Mouse (Mus musculus): ENCODE results near the gene Tenm4.
A peak's percentile ranks its signal among the peaks of the same experiment; 100 is the strongest.

The Tenm4 gene

DNA sequence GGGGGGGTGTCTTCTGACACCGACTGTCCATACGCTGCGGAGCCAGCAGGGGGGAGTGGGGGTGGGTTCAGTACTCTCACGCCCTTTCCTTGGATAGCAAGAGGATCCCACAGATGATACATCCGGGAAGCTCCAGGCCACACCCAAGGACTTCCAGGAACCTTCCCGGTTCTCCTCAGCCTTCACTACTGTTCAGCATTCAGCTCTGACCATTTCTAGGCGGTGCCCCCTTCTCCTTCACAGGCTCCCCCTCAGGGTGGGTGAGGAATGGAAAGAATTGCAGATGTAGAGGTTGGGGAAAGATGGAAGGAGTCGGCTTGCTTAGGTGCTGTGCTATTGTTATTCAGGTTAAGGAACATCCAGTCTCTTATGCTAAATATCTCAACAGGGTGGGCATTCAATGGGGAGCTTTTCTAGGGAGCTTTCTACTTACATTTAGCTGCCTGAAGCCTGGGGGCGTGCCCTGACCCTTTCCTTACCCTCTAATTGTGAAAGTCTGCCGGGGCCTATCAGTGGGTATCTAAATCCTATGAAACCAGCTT, 33.8 kb downstream of the Tenm4 start:
- DNase-seq, result no peak

DNA sequence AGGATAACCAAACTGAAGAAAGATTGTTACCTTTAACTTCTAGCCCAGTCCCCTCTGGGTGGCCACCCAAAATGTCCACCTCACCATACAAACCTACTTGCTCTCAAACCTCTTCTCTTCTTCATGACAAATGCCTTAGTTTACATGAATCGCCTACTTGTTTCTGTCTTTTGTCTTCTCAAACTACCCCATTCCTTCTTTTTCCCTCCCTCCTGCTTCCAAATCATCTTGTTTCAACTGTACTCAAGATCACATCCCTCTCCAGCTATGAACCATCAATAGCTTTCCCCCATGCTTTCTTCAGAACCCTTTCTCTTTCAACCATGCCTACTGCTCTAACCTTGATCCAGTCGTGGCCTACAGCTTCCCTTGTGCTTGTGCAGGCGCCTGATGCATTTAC, 36.0 kb downstream of the Tenm4 start:
- DNase-seq, result no peak

DNA sequence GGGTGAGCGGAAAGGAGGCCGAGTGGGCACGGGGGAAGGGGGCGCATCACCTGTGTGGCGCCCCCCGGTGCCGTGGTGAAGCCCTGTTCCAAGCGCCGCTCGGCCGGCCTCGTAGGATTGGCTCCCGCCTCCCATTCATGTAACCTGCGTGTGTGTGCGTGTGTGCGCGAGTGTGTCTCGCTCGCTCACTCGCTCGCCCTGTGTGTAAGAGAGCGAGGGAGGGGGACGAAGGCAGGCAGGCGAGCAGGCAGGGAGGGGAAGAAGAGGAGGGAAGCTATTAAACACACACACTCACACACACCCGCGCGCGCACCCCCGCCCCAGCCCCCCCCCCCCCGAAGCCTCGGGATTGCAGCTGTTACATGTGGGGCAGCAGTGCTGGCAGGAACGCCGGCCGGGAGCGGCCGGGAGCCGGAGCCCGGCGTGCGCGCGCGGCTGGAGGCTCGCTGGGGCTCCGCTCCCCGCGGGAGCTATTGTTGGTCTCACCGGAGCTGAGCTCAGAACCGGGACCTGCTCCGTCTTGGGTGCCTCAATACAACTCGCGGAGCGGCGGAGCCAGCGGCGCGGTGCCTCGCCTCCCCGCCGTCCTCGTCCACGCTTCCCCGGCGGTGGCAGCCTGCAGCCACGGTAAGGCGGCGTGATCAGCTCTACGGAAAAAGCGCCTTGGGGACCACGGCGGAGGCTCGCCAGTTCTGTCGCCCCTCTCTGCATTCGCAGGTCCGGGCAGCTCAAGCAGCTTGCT, 38.9 kb downstream of the Tenm4 start:
- peak; percentile 6 for DNase-seq

DNA sequence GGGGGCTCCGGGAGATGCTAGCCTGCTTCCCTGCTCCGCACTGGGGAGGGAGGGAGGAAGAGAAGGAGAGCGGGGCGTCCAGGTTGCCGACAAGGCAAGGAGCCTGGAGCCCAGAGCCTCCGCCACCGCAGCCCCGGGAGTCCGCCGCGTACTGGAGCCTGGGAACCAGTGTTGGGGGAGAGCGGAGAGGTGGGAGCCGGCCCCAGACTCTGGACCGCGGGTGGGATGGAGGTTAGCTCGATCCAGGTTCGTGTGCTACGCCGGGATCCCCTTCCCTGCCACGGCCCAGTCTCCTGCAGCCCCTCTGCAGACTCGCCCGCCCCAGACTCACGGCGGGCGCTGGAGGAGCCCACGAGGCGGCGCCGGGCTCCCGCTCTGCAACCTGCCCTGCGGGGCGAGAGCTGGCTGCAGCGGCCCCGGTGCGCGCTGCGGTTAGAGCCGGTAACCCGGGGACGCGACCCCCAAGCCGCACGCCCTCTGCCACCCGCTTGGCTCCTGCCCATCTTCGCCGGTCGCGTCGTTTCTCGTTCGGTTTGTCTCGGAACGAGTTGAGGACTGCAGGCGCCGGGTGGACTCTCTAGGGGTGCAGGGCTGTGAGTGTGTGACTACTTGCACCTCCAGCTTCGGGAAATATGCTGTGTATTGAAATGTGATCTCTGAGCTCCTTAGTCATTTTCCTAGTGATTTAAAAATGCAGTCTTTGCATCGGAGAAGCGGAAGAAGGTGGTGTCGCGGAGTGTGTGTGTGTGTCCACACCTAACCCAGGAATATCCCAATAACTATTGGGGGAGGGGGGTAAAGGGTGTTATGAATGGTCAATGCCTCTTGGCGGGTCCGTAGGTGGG, 39.7 kb downstream of the Tenm4 start:
- DNase-seq, result peak; percentile 5

DNA sequence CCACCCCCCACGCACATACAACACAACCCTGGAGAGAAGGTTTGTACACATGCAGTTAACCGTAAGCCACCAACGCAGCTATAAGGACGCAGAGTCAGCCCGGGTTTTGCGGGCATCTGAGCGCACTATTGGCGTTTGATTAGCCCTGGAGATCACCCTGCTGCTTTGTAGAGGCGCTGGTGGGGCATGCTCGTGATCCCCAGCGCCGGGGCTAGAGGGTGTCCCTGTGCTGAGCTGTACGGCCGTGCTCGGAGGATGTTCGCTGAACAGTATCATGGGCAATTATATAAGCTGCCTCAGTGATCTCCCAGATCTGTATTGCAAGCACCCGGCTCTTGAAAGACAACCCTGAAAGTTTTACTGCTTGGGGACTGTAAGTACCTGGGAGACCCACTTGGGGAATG, 40.6 kb downstream of the Tenm4 start:
- no peak for DNase-seq

DNA sequence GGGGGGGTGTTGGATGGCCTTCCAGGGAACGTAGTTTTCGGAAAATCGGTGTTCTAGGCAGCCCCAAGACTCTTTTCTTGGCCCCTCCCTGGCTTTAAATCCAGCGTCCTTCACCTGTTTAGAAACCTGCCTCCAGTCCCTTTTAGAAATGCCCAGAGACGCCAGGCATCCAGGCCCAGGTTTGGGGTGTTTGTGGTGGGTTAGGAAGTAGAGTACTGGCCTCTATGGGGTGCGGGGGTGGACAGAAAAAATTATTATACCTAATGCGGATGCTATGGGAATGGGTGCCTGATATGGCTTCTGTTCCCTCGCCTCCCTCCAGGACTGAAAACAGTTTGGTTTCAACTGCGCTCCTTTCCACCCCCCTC, 41.2 kb downstream of the Tenm4 start:
- DNase-seq, result no peak

DNA sequence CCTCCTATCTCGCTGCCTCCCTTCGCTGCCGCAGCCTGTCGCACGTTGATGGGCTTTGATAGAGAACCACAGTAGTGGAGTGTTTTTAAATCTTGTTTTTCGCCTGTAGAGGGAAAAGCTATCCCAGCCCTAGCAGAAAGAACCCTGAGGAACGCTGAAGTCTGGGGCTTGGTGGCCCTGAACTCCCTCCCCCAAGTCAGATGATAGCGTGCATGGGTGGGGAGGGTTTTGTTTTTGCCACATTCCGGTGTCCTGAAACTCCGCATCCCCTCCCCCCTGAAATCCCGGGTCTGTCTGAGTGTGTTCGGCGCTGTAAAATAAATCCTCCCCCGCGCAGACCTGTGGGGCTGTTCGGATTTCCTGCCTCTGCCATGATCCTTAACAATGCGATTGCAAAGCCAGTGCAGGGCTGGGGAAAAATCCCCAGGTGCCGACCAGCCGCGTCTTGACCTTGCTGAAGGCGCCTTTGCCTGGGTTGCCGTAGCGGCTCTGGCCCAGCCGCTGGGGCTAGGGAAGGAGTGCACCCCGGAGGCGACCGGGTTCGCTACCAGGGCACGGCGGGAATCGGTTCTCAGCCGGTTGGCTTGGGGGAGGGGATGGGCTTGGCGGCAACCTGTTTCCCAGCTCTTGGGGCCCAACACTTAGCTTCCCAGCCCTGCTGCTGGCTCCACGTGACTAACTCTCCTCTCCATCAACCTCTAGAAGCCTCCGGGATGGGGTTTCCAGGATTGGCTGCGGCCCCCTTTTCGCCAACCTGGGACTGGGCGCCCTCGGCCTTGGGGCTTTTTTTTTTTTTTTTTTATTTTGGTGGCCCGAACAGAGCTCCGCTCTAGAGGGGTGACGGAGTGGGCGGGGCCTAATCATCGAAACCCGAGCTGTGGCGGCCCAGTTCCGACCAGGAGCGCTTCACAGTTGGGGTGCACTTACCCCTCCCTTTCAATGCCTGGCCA, 41.8 kb downstream of the Tenm4 start:
- DNase-seq, result peak; percentile 10

DNA sequence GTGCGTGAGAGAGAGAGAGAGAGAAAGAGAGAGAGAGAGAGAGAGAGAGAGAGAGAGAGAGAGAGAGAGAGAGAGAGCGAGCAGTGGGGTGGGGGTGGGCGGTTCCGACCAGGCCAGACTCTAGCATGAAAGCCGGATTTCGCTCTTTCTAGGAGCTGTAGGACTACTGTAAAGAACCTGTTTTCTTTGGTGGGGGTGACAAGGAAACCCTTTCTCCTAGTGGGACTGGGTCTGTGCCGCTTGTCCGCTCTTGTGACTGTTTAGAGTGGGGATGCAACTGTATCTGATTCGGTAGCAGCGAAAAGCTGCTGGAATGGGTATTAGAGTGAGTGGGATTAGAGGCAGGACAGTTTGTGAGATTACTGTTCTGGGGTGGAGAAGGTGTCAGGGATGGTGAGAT, 42.7 kb downstream of the Tenm4 start:
- no peak for DNase-seq

DNA sequence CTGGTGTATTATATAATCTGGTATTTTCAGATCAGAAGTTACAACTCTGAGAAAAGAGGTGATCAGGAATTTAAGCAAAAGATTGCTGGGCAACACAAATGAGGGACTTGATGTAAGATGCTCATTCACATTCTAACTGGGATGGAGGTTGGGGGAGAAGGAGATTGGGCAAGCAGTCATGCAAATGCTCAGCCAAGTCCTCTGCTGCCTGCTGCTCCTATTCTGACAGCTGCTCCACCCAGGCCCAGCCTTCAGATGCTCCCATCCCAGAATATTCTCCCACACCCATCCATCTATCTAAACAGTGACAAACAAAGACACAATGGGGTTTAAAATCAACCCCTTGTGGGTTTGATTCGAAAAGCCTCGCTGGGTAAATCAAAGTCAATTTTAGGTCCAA, 43.8 kb downstream of the Tenm4 start:
- DNase-seq, result no peak

DNA sequence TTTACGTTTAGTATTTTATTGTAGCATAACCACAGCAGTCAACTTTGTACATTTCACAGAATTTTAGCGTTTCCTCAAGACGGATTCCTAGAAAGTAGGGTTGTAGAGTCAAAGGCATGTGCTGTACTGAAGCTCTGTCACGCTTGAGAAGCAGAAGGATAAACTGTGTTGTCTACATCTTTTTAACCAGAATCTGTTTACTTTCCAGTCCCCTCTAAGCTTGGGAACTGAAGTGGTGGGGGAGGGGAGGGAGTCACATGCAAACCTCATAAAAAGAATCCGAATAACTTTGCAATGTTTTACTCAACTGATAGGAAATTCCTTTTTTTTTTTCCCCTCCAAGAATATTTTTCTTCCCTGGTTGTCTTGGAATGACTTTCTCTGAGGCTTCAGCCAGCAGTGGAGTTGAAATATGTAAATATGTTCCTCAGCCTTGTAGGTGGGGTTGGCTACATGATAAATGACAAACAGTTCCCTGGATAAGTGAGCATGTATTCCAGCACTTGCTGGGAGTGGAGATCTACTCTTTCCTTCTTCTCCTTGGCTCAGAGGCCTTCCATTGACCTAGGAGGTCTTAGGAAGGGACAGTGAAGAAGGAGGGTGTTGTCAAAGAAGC, 45.0 kb downstream of the Tenm4 start:
- no peak for DNase-seq

DNA sequence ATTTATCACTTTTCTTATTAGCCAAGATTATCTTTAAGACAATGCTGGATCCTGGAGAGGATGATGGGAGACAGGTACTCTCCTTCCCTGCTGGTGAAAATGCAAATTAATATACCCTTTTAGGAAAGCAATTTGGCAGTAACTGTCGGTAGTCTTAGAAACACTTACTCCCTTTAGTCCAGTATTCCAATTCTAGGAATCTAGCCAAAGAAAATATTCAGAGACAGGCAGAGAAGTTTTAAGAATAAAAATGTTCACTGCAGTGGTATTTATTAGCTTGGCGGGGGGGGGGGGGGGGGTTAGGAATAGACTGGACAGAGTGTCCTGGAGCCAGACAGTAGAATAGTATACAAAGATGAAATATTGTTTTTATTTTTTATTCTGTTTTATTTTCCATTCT, 48.3 kb downstream of the Tenm4 start:
- no peak for DNase-seq

DNA sequence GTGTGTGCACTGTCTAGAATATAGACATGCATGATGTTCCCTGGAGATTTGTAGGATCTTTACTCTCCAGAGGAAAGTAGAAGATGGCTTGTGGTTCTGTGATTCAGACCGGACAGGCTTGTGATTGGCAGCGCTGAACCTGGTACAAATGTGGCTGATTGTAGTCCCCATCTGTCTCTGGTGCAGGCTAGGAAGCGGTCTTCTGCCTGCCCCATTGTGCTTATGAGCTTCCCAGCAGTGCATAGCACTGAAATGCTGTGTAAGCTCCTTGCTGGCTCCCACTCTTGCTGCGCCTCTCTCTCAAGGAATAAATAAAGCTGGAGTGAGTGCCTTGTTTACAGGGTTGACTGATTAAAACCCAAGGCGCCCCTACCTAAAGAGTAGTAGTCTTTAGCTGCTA, 49.6 kb downstream of the Tenm4 start:
- DNase-seq, result no peak

DNA sequence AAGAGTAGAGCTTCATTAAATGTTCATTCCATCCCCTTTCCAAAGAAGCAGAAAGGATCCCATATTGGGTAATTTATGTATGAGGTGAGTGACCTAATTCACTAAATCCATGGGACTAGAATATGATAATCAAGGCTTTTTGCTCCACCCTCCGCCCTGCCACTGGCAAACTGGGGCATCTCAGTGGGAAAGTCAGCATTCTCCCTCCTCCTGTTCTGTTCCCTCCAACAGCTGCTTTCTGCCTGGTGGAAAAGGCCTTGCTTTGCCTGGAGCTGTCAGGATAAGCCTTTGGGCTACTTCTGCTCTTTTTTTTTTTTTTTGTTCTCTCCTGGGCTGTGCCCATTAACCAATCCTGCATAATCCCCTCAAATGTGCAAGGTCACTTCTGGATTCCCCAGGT, 51.5 kb downstream of the Tenm4 start:
- no peak for DNase-seq

DNA sequence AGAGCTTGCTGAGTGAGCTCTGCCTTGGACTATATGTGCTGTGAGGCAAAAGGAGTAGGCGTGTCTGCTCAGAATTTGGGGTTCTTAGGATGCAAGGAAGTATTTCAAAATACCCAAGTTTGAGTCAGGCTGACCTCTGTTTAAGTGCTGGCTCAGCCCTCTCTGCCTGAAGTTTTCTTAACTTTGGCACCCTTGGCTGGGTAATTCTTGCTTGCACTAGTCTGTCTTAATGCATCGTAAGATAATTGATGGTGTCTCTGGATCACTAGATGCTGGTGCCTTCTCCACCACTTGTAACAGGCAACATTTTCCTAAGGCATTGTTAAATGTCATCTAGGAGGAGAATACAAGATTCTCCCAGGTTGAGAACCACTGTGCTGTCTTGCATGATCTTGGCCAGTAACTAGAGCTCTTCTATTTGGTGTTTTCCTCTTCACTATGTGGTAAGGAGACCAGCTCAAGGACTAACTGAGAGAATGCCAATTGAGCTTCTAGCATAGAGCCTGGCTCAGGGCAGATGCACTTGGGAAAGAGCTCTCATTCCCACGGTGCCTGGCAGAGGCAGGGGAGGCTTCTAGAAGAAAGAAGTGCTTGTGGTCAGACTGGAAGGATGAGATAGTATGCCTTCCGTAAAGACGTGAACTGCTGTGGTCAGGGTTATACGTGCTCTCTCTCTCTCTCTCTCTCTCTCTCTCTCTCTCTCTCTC, 57.7 kb downstream of the Tenm4 start:
- no peak for DNase-seq

DNA sequence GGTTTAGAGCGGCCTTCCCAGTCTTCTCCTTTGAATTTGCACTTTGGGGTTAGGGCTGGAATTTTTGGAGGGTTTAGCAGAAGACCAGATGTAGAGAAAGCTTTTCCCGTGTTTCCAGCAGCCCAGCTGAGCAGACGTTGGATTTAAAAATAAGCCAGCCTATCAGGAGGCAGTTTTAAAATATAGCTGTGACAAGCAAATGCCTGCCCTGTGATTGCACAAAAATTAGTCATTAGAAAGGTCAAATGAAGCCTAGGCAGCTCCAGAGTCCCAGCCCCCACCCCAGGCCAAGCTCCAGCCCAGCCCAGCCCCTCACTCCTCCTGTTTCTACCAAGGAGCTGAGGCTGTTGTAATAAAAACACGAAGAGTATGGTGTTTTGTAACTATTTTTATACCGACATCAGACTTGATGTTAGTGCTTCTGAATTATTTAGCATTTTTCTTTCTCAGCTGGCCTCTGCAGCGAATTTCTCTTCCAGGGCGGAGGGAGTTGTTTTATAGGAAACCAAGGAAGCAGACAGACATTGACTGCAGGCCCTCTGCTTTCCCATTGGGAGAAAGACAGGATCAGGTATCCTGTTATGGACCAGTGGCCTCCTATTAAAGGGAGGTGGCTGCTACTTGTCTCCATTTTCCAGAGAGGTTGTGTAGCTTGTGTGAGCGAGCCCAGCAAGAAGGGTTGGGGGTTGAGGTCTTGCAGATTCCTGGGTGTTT, 59.1 kb downstream of the Tenm4 start:
- no peak for DNase-seq

DNA sequence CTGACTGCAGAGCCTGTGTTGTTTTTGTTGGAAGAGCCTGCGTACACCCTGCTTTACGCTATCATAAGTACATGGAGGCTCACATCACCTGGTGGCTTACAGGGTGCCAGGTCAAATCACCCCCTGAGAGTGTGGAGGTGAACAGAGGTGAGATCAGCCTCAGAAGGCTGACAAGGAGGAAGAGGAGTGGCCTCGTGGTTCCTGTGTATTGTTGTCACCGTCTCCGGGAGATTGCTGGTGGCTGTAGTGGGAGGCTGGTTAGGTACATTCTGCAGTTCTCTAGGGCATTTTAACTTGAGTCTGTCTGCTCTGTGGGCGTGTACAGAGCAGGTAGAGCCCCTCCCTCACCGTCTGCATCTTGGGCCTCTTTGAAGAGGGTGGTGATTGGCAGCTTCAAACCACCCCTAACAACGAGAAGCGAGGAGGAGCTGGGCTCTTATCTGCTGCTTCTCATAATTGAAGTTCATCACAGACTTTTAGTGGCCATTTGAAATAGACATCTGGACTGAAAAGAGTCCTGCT, 59.7 kb downstream of the Tenm4 start:
- no peak for DNase-seq

DNA sequence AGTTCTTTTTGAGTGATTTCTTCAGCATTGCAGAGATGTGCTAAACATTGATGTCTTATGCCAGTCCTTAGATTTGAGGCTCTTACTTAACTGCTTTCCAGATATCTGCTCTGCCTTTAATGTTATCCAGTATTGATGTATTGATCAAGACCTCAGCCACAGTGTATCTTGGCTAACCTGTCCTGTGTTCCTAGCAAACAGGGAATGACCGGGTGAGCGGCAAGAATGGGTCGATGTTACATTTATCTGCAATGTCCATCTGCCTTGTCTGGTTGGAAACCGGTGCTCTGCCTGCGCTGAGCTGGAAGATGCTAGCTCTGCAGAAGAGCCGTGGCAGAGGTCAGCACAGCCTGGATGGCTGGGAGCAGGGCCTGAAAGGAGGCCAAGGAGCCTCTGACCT, 64.8 kb downstream of the Tenm4 start:
- DNase-seq, result no peak

DNA sequence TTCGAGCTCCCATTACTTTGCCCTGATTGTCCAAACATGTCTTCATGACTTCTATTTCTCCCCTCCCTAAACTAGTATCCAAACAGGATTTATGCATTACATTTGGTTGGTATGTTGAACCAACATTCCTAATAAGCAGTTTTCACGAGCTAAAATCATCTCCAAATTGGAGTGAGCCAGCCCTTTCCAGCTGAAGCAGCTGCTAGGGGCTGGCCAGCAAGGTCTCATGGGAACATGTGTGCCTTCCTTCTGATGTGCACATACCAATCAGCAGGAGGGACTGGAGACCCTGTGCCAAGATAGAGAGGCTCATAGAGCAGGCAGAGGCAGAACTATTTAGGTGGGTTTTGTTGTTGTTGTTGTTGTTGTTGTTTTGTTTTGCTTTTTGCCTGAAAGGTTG, 69.6 kb downstream of the Tenm4 start:
- DNase-seq, result no peak

DNA sequence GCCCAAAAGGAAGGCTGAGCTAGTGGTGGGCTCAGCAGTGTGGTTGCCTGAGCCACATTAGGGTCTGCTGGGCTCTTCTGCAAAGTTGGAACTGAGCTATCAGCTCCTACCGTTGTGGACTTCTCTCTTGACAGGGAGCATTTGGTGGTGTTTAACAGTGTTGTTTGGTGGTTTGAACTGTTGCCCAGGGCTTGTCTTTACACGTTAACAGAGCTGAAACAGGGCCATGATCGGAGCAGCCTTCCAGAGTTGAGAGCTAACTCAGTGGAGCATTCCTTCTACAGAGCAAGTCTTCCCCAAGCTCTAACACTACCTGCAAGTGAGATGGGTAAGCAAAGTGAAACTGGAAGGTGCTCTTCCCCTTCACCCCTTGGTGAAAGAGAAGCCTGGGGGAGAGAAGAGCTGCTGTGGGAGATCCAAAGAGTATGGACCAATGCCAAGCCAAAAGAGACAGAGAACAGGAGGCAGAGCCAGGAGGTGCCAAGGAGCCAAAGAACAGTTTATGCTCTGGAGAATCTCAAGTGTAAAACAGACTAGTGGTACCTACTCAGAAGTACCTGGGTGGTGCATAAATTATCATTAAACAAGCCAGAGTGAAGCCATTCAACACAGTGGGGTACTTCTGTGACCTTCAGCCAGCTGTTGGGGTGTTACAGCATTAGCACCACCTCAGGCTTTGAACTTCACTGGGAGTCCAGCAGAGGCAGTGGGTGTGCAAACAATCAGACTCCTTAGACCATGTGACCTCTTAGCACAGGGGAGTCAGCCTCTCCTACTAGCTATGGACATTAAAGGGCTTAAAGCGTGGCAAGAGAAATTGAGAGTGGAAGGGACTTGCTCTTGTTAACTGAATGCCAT, 71.5 kb downstream of the Tenm4 start:
- no peak for DNase-seq

DNA sequence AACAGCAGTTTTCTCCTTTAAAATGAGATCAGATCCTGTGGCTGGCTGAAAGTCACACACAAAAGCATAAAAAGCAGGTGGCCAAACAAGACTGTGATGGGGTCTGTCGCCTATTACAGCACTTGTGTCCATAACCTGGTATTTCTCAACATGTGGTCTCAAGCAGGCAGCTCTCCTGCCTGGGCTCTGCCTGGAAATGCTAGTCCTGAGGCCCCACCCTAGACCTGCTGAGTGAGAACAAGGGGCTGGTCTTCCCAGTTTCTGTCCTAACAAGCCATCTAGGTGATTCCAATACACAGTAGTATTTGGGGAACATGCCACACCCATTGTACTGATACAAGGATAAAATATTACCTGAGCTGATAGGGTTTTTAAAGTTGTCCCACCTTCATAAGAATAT, 73.8 kb downstream of the Tenm4 start:
- no peak for DNase-seq
